Mouse (Mus musculus) sigmoid colon, adult 10 weeks (tissue): ENCODE data around the gene Dnah12. TPM values are rescaled to one million over a fixed set of nuclear protein-coding genes. Genes with fewer than 3 reads are reported as not detected.

Source experiments
- polyA plus RNA-seq: library from polyadenylated mRNA; stranded (reverse); fragments of 350-450 nt; fragmentation: Illumina TruSeq; extraction: RNeasy Lipid Tissue Mini Kit (QIAGEN cat#74804); gene quantifications from one replicate; pipeline ENCODE4 v1.2.3, GENCODE M21; 2014; ENCODE audit warnings: low read depth, low replicate concordance

Dnah12 gene
- 0.09 TPM for polyA plus RNA-seq

DNA sequence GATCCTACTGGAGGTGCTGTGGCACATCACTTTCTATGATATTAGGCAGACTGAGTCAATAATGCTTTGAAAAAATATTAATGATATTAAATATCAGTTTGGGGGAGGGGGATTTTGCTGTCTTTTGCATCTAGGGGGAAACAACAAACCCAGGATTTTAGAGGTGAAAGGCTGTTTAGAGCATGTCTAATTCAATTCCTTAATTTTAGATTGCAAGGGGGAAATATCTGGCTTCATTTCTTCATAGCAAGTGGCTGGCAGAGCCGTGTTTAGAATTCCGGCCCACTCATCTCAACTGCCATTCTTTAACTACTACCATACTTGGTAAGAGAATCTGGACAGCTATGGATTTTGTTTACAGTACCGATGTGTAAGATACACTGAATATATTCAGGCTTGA, at the start of gene Dnah12:
Gene Dnah12 (plus strand): TSS at position 301 of the 400 bp plus-strand sequence.

DNA sequence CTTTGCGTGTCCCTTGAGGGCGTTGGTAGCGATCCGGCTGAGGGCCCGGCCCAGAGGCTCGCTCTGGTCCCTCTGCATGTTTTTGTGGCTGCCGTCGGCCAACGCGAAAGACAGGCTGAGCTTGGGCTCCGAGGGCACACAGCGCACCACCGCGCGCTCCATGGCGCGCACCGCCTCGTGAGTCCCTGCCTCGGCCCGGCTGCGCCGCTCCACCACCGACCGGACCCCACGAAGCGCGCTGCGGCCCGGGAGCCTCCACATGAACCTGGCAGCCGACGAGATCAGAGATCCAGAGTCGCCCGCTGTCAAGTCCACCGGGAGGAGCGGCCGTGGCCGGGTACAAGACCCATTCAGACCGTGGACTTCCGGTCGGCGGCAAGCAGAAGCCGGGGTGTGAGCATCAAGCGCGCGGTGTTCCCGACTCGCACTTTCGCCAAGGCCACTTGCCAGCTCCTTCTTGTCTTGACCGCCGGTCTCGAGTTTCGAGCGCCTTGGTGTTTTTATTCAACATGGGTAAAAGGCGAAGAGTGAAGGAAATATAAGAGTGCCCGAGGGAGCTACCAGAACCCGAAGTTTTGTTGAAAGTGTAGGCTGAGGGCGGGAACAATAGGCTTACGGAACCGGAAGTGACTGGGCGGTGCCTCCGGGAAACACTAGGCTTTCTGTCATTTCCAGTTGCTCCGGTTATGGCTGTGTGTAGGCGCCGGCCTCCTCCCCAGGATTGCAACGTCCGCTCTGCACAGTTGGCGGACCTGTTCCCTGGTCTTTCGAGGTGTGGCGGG, 23.6 kb upstream of the Dnah12 start, which contains the start of gene Pde12:
Gene Pde12 (minus strand): TSS at position 592 of the 782 bp plus-strand sequence.

DNA sequence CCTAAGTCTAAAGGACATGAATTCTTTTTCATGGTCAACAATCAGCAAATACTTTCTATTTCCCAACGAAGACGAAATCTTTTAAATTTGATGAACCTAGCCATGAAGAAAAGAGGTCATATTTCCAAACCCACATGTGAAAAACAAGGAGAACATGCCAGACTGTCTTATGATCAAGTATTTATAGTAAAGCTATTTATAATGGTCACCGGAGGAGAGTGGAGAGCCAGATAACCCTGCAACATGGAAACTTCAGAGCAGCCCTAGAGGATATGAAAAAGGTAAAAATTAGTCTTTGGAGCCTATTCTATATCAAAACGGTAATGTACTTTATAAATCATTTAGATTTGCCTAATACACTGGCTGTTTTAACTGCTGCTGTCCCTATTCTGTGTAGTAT, 201.3 kb downstream of the Dnah12 start, which contains the start of gene Asb14:
Gene Asb14 (plus strand): TSS at position 166 of the 400 bp plus-strand sequence.

Other genes starting within 250 kb of the Dnah12 start
- 512 TPM for gene Slmap, start 158.3 kb upstream of the Dnah12 start, polyA plus RNA-seq
- 84.3 TPM for gene Dennd6a, start 119.4 kb upstream of the Dnah12 start, polyA plus RNA-seq
- gene Arf4, start 55.2 kb upstream of the Dnah12 start, polyA plus RNA-seq: 1,189 TPM
- gene Pde12, start 23.4 kb upstream of the Dnah12 start, polyA plus RNA-seq: 16.5 TPM
- gene Asb14, start 201.3 kb downstream of the Dnah12 start, polyA plus RNA-seq: not detected